Mouse (Mus musculus) liver, embryonic 11.5 days (tissue): ENCODE data around the gene Nfia. TPM values are rescaled to one million over a fixed set of nuclear protein-coding genes. Genes with fewer than 3 reads are reported as not detected.

ENCODE experiments used
- ATAC-seq: fragments of 200-750 bp; cut with Nextera tagmentation; replicated peaks from 2 replicates; pipeline ENCODE4 v1.8.0; 2017; ENCODE audit warnings: moderate number of reproducible peaks, mild to moderate bottlenecking, moderate TSS enrichment, moderate library complexity; ENCODE audit not compliant: low FRiP score
- DNase-seq: peaks from one replicate; pipeline ENCODE4 v3.0.0-alpha.2; 2017; ENCODE audit warnings: low spot score
- H3K27ac ChIP-seq: fragments of 300-500 bp; sonication (generic); 2 replicates; pipeline ENCODE4 v1.5.1; 2014; ENCODE audit warnings: mild to moderate bottlenecking, low read depth, low read length, control low read depth
- H3K27me3 ChIP-seq: fragments of 300-500 bp; sonication (generic); replicated peaks from 2 replicates; pipeline ENCODE4 v1.6.1; 2014; ENCODE audit warnings: low read length, mixed read lengths; ENCODE audit not compliant: control insufficient read depth, insufficient read depth
- H3K36me3 ChIP-seq: fragments of 300-500 bp; sonication (generic); 2 replicates; pipeline ENCODE4 v1.6.1; 2014; ENCODE audit warnings: mild to moderate bottlenecking, low read length, moderate library complexity, mixed read lengths; ENCODE audit not compliant: control insufficient read depth, insufficient read depth
- H3K4me1 ChIP-seq: fragments of 300-500 bp; sonication (generic); replicated peaks from 2 replicates; pipeline ENCODE4 v1.6.1; 2014; ENCODE audit warnings: low read length, mixed read lengths; ENCODE audit not compliant: control insufficient read depth, insufficient read depth
- H3K4me2 ChIP-seq: fragments of 300-500 bp; sonication (generic); 2 replicates; pipeline ENCODE4 v1.6.1; 2014; ENCODE audit warnings: mild to moderate bottlenecking, control low read depth, moderate library complexity
- H3K4me3 ChIP-seq: fragments of 300-500 bp; sonication (generic); 2 replicates; pipeline ENCODE4 v1.5.1; 2014; ENCODE audit warnings: low read depth, low read length, control low read depth
- H3K9ac ChIP-seq: fragments of 300-500 bp; sonication (generic); 2 replicates; pipeline ENCODE4 v1.6.1; 2014; ENCODE audit warnings: low read depth, low read length, control low read depth
- H3K9me3 ChIP-seq: fragments of 300-500 bp; sonication (generic); 2 replicates; pipeline ENCODE4 v1.6.1; 2016; ENCODE audit warnings: low read length, inconsistent platforms, mixed read lengths; ENCODE audit not compliant: control insufficient read depth
- WGBS: fragments of 180-500 bp; shearing (Covaris S2); extraction: QIAGEN DNeasy Blood & Tissue Kit; methylation state at CpG from one replicate; pipeline ENCODE4 v1.1.7; 2014; 5-methylcytosine and 5-hydroxymethylcytosine counted together
- polyA plus RNA-seq: library from polyadenylated mRNA; unstranded; fragments of >200 nt; fragmentation: Nextera tagmentation; extraction: Ambion mirVana; gene quantifications from 2 replicates; pipeline ENCODE4 v1.2.1, GENCODE M21; 2014

The Nfia gene
- polyA plus RNA-seq, 1 experiment from 2014 or later = 11.3 TPM

GRCm38 (mm10) chr4:97809582-97810295 is 37.2 kb downstream of the Nfia start:
- no peaks in the 10 kb centered on the region for H3K9me3 ChIP-seq
- no peak overlapping the region for H3K9ac ChIP-seq
- H3K36me3 ChIP-seq = no peaks in the 10 kb centered on the region
- DNase-seq (no peak), ATAC-seq (no peak)
- H3K4me3 ChIP-seq = no peak overlapping the region
- no peak overlapping the region for H3K27ac ChIP-seq
- H3K4me2 ChIP-seq = no peak overlapping the region
- 0 out of 2 replicates have a peak, but pooled peaks cover 3% of the 10 kb centered on the region for H3K4me1 ChIP-seq
- WGBS = 74% methylated on average over 4 of the region's 4 CpGs
- no peaks in the 10 kb centered on the region for H3K27me3 ChIP-seq

GRCm38 (mm10) chr4:97810348-97810939 is 37.9 kb downstream of the Nfia start:
- DNase-seq (no peak), ATAC-seq (no peak)
- Histone ChIP-seq H3K36me3 (no peaks in the 10 kb centered on the region), H3K27me3 (no peaks in the 10 kb centered on the region), H3K4me2 (no peak overlapping the region), H3K27ac (no peak overlapping the region), H3K9me3 (no peaks in the 10 kb centered on the region), H3K4me3 (no peak overlapping the region), H3K9ac (no peak overlapping the region), H3K4me1 (0 out of 2 replicates have a peak, but pooled peaks cover 3% of the 10 kb centered on the region)
- 72% methylated on average over 7 of the region's 7 CpGs for WGBS

GRCm38 (mm10) chr4:97813035-97813434 is 40.5 kb downstream of the Nfia start:
- Histone ChIP-seq H3K4me1 (0 out of 2 replicates have a peak, but pooled peaks cover 3% of the 10 kb centered on the region), H3K4me2 (no peak overlapping the region), H3K27ac (no peak overlapping the region), H3K9me3 (no peaks in the 10 kb centered on the region), H3K9ac (no peak overlapping the region), H3K4me3 (no peak overlapping the region), H3K36me3 (no peaks in the 10 kb centered on the region), H3K27me3 (no peaks in the 10 kb centered on the region)
- 70% methylated on average over 5 of the region's 5 CpGs for WGBS
- ATAC-seq (no peak), DNase-seq (no peak)

GRCm38 (mm10) chr4:97813996-97814395 is 41.5 kb downstream of the Nfia start:
- DNase-seq = no peak
- no peaks in the 10 kb centered on the region for H3K9me3 ChIP-seq
- no peaks in the 10 kb centered on the region for H3K36me3 ChIP-seq
- no peak overlapping the region for H3K9ac ChIP-seq
- H3K4me3 ChIP-seq = no peak overlapping the region
- no peaks in the 10 kb centered on the region for H3K27me3 ChIP-seq
- no peak overlapping the region for H3K4me2 ChIP-seq
- WGBS = 71% methylated on average over 4 of the region's 4 CpGs
- ATAC-seq = no peak
- H3K27ac ChIP-seq = no peak overlapping the region
- 0 out of 2 replicates have a peak, but pooled peaks cover 3% of the 10 kb centered on the region for H3K4me1 ChIP-seq

GRCm38 (mm10) chr4:97814515-97814914 is 42.0 kb downstream of the Nfia start:
- no peak overlapping the region for H3K9ac ChIP-seq
- DNase-seq (no peak), ATAC-seq (no peak)
- no peaks in the 10 kb centered on the region for H3K36me3 ChIP-seq
- H3K4me3 ChIP-seq = no peak overlapping the region
- H3K27me3 ChIP-seq = no peaks in the 10 kb centered on the region
- H3K4me2 ChIP-seq = no peak overlapping the region
- 0 out of 2 replicates have a peak, but pooled peaks cover 2% of the 10 kb centered on the region for H3K4me1 ChIP-seq
- H3K9me3 ChIP-seq = no peaks in the 10 kb centered on the region
- WGBS = 81% methylated on average over 7 of the region's 7 CpGs
- no peak overlapping the region for H3K27ac ChIP-seq

GRCm38 (mm10) chr4:97816001-97816400 is 43.5 kb downstream of the Nfia start:
- H3K4me2 ChIP-seq = no peak overlapping the region
- no peak overlapping the region for H3K27ac ChIP-seq
- H3K4me3 ChIP-seq = no peak overlapping the region
- H3K9me3 ChIP-seq = no peaks in the 10 kb centered on the region
- H3K4me1 ChIP-seq = no peaks in the 10 kb centered on the region; the same call in 1 of the 2 replicates
- H3K36me3 ChIP-seq = no peaks in the 10 kb centered on the region
- DNase-seq (no peak), ATAC-seq (no peak)
- no peaks in the 10 kb centered on the region for H3K27me3 ChIP-seq
- H3K9ac ChIP-seq = no peak overlapping the region

GRCm38 (mm10) chr4:97816753-97817152 is 44.2 kb downstream of the Nfia start:
- ATAC-seq (no peak), DNase-seq (no peak)
- no peak overlapping the region for H3K4me3 ChIP-seq
- WGBS = 79% methylated on average over 3 of the region's 3 CpGs
- H3K27me3 ChIP-seq = no peaks in the 10 kb centered on the region
- no peaks in the 10 kb centered on the region; the same call in 1 of the 2 replicates for H3K4me1 ChIP-seq
- H3K9ac ChIP-seq = no peak overlapping the region
- H3K9me3 ChIP-seq = no peaks in the 10 kb centered on the region
- H3K36me3 ChIP-seq = no peaks in the 10 kb centered on the region
- H3K27ac ChIP-seq = no peak overlapping the region
- no peak overlapping the region for H3K4me2 ChIP-seq

GRCm38 (mm10) chr4:97817741-97818140 is 45.2 kb downstream of the Nfia start:
- Histone ChIP-seq H3K9me3 (no peaks in the 10 kb centered on the region), H3K27ac (no peak overlapping the region), H3K36me3 (no peaks in the 10 kb centered on the region), H3K4me1 (no peaks in the 10 kb centered on the region; the same call in 1 of the 2 replicates), H3K27me3 (no peaks in the 10 kb centered on the region), H3K9ac (no peak overlapping the region), H3K4me2 (no peak overlapping the region), H3K4me3 (no peak overlapping the region)
- whole genome bisulfite sequencing = 77% methylated on average over 1 of the region's 1 CpGs
- DNase-seq (no peak), ATAC-seq (no peak)

GRCm38 (mm10) chr4:97818498-97818897 is 46.0 kb downstream of the Nfia start:
- DNase-seq (no peak), ATAC-seq (no peak)
- Histone ChIP-seq H3K4me1 (no peaks in the 10 kb centered on the region; the same call in 1 of the 2 replicates), H3K27me3 (no peaks in the 10 kb centered on the region), H3K9ac (no peak overlapping the region), H3K36me3 (no peaks in the 10 kb centered on the region), H3K9me3 (no peaks in the 10 kb centered on the region), H3K4me2 (no peak overlapping the region), H3K27ac (no peak overlapping the region), H3K4me3 (no peak overlapping the region)
- 83% methylated on average over 3 of the region's 3 CpGs for WGBS
